Mouse (Mus musculus) cerebellum, adult 18-20 months (tissue): ENCODE data around the gene Ang5.
"Not testable (repeated sequence)": the region's sequence is repeated elsewhere in the genome, so short reads cannot be mapped to it uniquely, and the experiment has no call there.

Experiments
- DNase-seq, 2 experiments: peaks; one replicate each; pipeline ENCODE4 v3.0.0; 2021

Gene Ang5

DNA sequence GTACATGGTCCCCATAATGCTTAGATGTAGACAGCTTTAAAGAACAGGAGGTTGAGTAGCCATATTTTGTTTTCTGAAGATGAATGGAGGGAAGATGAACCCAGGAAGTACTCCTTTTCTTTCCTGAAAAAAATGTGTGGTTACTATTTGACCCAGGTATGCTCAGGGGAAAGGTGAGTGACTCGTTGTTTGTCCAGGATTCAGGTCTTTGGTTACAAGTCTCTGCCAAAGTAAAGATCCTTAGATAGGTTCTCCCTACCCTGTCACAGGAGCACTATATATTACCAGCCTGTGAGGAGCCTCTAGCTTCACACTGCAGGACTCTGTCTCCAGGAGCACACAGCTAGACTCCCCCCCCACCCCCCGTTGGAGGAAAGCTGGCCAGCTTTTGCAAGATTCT, at the start of gene Ang5:
Gene Ang5, plus strand, starts transcription at position 301 of the 400 bp plus-strand sequence.
- DNase-seq: not testable (repeated sequence)

DNA sequence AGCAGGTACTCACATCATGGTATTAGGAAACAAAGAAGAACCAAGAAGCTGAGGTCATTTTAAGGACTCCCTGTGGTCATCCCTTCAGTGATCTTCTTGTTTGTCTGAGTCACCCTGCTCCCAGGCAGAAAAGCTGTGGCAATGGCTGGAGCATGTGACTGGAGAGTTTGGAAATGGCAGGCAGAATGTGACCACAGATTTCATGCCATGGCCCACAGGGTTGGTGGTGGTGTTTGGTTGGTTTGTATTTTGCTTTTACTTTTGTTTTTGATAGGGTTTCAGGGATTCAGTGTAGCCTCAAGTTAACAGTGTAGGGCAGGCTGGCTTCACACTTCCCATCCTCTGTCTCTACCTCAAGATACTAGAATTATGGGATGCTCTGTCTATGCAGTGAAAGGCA, 38.7 kb upstream of the Ang5 start:
- DNase-seq: not testable (repeated sequence)

- DNase-seq: not testable (repeated sequence)
Observed at GRCm38 (mm10) chr14:43923459-43923858, 33.4 kb upstream of the Ang5 start, which contains the start of gene Ear10. Gene Ear10 (minus strand): TSS chr14:43923559.

GRCm38 (mm10) chr14:43924688-43925403, 32.0 kb upstream of the Ang5 start, which contains the start of gene Gm8113:
Gene Gm8113 (plus strand): TSS chr14:43925390.
- peak; percentile 32 to 33 for DNase-seq

DNA sequence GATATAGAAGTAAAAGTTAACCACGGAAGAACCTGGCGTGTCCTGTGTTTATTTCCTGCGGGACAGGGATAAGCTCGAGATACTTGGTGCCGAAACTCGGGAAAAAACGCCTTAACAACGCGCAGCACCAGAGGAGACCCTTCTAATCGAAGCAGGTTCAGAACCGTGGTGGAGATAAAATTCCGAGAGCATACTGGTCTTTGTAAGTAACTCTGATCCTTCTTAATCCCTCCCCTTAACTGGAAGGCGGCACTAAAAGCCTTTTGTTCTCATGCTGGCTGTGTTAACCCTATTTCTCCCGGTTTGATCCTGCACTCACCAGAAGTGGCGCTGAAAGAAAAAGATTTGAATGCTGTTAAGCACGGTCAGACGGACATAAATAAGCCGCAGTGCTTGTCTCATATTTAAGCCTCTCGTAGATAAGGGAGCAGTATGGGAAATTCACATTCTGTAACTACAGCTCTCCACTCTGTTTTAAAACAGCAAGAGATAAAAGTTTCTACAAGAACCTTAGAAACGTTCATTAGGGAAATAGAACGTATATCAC, 31.4 kb upstream of the Ang5 start:
- not testable (repeated sequence) for DNase-seq

DNA sequence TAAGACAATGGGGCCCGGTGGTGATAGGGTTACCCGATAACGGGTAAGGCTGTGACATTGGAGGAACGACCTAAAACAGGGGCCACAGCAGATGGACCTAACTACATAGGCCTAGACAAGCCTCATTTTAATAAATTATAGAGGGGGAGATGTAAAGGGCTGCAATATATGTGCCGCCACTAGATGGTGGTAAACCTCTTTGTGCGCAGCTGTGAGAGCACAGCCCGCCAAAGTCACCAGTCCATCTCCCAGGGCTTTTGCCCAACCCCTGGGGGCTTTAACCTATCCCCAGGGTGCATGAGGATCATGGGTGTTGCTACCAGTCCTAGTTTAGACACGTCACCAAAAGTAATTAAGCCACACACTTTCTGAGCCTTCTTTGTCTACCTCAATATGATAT, 23.9 kb upstream of the Ang5 start:
- peak; percentile 4 to 13 for DNase-seq

DNA sequence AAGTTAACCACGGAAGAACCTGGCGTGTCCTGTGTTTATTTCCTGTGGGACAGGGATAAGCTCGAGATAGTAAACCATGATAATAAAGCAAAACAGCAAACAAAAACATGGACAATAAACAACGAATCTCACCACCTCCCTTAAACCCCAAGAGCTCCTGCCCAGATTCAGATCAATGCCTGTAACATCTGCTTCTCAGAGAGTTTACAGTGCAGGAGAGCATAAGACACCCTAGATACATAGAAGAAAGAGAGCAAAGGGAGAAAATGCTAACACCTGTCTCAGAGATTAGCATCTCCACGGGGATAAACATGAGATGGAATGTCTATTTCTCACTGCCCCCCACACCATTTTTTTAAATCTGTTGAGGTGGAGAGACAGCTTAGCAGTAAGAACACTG, 23.5 kb upstream of the Ang5 start:
- not testable (repeated sequence) for DNase-seq

- not testable (repeated sequence) for DNase-seq
Observed at GRCm38 (mm10) chr14:43953382-43953781, 3.5 kb upstream of the Ang5 start.

DNA sequence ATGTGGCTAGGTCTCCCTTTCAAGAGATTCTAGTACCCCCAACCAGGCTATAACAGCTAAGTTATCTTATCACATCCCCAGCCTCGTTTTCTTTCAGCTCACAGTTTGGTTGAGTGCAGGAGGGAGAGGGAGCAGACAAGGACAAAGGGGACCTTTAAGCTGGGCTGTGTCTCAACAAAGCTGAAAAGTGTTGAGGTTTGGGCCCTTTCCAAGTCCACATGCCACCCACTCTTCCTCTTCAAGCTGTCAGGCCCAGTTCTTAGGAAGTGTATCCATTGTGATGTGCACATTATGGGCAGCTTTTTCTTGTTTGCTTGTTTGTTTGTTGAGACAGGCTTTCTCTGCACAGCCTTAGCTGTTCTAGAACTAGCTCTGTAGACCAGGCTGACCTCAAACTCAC, 1.8 kb upstream of the Ang5 start:
- DNase-seq: not testable (repeated sequence)

- no peak for DNase-seq
Observed at GRCm38 (mm10) chr14:43983454-43983853, 26.6 kb downstream of the Ang5 start.

- peak; percentile 10 to 19 for DNase-seq
Observed at GRCm38 (mm10) chr14:43983897-43984296, 27.0 kb downstream of the Ang5 start.

DNA sequence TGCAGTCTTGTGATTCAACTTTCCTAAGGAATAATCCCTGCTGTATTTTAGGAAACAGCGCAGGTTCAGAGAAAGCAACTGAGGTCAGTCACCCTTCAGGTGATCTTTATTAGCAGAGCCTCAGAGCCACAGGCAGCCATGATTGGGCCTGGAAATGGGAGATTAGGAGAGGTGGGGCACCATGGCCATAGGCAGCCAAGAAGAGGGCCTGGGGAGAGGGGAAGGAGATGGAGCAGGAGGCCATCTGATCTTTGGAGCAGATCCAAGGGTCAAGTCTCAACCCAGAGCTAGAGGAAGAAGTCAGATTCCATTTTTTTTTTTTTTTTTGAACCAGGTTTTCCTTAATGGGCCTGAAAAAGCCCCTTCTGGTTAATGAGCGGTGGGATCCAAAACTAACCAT, 29.3 kb downstream of the Ang5 start:
- DNase-seq: no peak

- DNase-seq: peak; percentile 51 to 56
Observed at GRCm38 (mm10) chr14:43987404-43987803, 30.5 kb downstream of the Ang5 start.

- DNase-seq: not testable (repeated sequence)
Observed at GRCm38 (mm10) chr14:43998455-43999000, 41.7 kb downstream of the Ang5 start.

- no peak for DNase-seq
Observed at GRCm38 (mm10) chr14:44001600-44001999, 44.7 kb downstream of the Ang5 start.

DNA sequence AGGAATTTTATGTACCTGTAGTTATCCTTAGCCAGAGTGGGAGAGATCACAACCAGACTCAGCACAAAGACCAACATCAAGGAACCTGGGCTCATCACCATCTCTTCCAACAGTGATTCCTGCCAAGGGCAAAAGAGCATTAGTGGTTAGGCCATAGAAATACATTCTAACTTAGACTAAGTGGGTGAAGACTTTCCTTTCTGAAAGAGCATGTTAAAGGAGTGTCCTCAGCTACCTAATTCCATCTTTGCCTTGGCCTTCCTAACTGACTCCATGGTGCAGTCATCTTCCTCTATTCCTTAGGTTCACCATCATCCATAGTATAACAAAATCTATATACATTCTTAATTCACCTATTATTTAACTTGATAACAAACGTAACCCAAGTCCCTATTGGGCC, 45.3 kb downstream of the Ang5 start, which contains the start of gene Ang6:
Gene Ang6, minus strand, starts transcription at position 101 of the 400 bp plus-strand sequence.
- DNase-seq: no peak

- not testable (repeated sequence) for DNase-seq
Observed at GRCm38 (mm10) chr14:44008021-44008420, 51.2 kb downstream of the Ang5 start.

GRCm38 (mm10) chr14:44009686-44010085, 52.8 kb downstream of the Ang5 start:
- DNase-seq: not testable (repeated sequence)
